Mouse (Mus musculus) hindbrain, embryonic 11.5 days (tissue): ENCODE measurements around the gene Slc39a1. TPM values are rescaled to one million over a fixed set of nuclear protein-coding genes. Genes with fewer than 3 reads are reported as not detected.

ENCODE experiments used
- ATAC-seq: fragments of 200-750 bp; cut with Nextera tagmentation; 2 replicates; pipeline ENCODE4 v1.8.0; 2017; ENCODE audit warnings: mild to moderate bottlenecking, moderate TSS enrichment, moderate library complexity; ENCODE audit not compliant: low FRiP score
- DNase-seq: peaks from one replicate; pipeline ENCODE4 v3.0.0-alpha.2; 2015; ENCODE audit warnings: low spot score
- H3K27ac ChIP-seq: fragments of 300-500 bp; sonication (generic); 2 replicates; pipeline ENCODE4 v1.5.1; 2014; ENCODE audit warnings: mild to moderate bottlenecking, low read depth, low read length
- H3K27me3 ChIP-seq: fragments of 300-500 bp; sonication (generic); 2 replicates; pipeline ENCODE4 v1.6.1; 2014; ENCODE audit warnings: mild to moderate bottlenecking, low read length, moderate library complexity, mixed read lengths; ENCODE audit not compliant: control insufficient read depth, insufficient read depth
- H3K36me3 ChIP-seq: fragments of 300-500 bp; sonication (generic); 2 replicates; pipeline ENCODE4 v1.6.1; 2014; ENCODE audit warnings: mild to moderate bottlenecking, low read length, moderate library complexity, mixed read lengths; ENCODE audit not compliant: control insufficient read depth, insufficient read depth
- H3K4me1 ChIP-seq: fragments of 300-500 bp; sonication (generic); replicated peaks from 2 replicates; pipeline ENCODE4 v1.6.1; 2014; ENCODE audit warnings: low read length, mixed read lengths; ENCODE audit not compliant: control insufficient read depth, insufficient read depth
- H3K4me2 ChIP-seq: fragments of 300-500 bp; sonication (generic); replicated peaks from 2 replicates; pipeline ENCODE4 v1.6.1; 2014; ENCODE audit warnings: mild to moderate bottlenecking, low read depth, low read length
- H3K4me3 ChIP-seq: fragments of 300-500 bp; sonication (generic); 2 replicates; pipeline ENCODE4 v1.5.1; 2014; ENCODE audit warnings: low read depth, low read length
- H3K9ac ChIP-seq: fragments of 300-500 bp; sonication (generic); 2 replicates; pipeline ENCODE4 v1.6.1; 2014; ENCODE audit warnings: low read depth, low read length
- H3K9me3 ChIP-seq: fragments of 300-500 bp; sonication (generic); 2 replicates; pipeline ENCODE4 v1.6.1; 2016; ENCODE audit warnings: low read length; ENCODE audit not compliant: control insufficient read depth
- WGBS: fragments of 180-500 bp; shearing (Covaris S2); extraction: QIAGEN DNeasy Blood & Tissue Kit; methylation state at CpG from one replicate; pipeline ENCODE4 v1.1.7; 2014; 5-methylcytosine and 5-hydroxymethylcytosine counted together
- polyA plus RNA-seq: library from polyadenylated mRNA; unstranded; fragments of >200 nt; fragmentation: Nextera tagmentation; extraction: Ambion mirVana; gene quantifications from 2 replicates; pipeline ENCODE4 v1.2.1, GENCODE M21; 2014

The Slc39a1 gene
- 49.1 and 55.3 TPM in 2 replicates for polyA plus RNA-seq

DNA sequence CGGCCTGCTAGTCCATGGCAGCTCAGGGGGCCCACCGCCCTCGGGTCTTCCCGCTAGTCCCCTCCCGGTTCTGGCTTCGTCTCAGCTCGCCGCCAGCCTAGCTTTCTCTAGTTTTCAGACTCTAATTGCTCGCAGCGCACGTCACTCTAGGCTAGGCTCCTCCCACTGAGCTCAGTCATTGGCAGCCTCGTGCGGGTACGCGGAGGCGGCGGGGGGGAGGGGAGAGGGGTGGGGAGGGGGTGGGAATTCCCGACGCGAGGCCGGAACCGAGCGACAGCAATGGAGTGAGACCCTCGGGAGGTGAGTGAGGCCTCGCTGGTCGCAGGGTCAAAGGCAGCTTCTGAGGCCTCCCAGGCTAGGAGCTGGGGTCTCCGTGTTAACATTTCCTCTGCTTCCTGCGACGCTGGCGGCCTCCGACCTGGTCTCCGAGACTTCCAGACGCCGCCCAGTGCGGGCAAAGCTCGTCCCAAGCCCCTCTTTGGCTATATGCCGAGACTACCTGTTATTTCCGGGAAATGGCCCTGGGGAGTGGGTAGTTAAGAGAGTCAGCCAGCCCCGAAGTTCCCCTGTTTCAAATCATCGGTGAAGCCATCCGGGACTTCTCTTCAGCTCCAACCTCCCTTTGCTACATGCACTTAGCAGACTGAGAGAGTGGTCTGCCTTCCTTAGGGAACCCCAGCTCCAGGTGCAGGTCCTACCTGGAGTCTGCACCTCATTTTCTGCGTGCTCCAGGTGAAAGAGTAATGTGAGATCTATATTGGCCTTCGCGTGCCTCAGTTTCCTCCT is at the start of gene Slc39a1:
Gene Slc39a1 (plus strand): TSS at position 213 of the 786 bp plus-strand sequence.
- ATAC-seq: peak; percentile 96

DNA sequence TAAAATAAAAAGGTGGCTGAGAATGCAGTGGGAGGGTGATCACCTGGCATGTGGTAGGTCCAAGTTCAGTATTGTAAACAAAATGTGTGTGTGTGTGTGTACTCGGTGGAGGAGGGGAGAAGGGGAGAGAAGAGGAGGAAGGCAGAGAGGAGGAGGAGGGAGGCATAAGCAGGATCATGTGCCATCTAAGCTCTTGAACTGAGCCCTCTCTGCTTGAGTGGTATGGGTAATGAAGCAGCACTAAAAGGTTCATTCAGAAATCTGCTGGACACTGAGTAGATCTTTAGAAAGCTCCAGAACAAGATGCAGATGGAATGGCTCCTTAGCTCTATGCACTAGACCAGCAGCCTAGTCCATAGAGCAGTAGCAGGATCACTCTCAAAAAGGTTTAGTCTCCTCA is 45.1 kb upstream of the Slc39a1 start:
- DNase-seq (no peak), ATAC-seq (no peak)
- H3K36me3 ChIP-seq: no peaks in the 10 kb centered on the region
- no peaks in the 10 kb centered on the region for H3K4me1 ChIP-seq
- H3K9me3 ChIP-seq: no peaks in the 10 kb centered on the region
- 72% methylated on average over 1 of the region's 1 CpGs for WGBS
- no peak overlapping the region for H3K27ac ChIP-seq
- no peak overlapping the region for H3K4me3 ChIP-seq
- H3K9ac ChIP-seq: no peak overlapping the region
- H3K4me2 ChIP-seq: no peak overlapping the region
- H3K27me3 ChIP-seq: no peaks in the 10 kb centered on the region

More for the DNA sequence above, at the start of gene Slc39a1:
- peak within 1 kb of the TSS; percentile 70 for H3K27ac ChIP-seq
- H3K27me3 ChIP-seq: no peaks in the 10 kb centered on the region
- H3K9me3 ChIP-seq: no peaks in the 10 kb centered on the region
- peaks cover 6% of the 10 kb centered on the region; the same call in 1 of the 2 replicates for H3K4me1 ChIP-seq
- H3K4me2 ChIP-seq: peak within 1 kb of the TSS; percentile 70
- H3K36me3 ChIP-seq: no peaks in the 10 kb centered on the region
- peak within 1 kb of the TSS; percentile 76 for H3K9ac ChIP-seq
- H3K4me3 ChIP-seq: peak within 1 kb of the TSS; percentile 58
- DNase-seq: peak; percentile 95
- WGBS: 0% methylated on average over 36 of the region's 44 CpGs

DNA sequence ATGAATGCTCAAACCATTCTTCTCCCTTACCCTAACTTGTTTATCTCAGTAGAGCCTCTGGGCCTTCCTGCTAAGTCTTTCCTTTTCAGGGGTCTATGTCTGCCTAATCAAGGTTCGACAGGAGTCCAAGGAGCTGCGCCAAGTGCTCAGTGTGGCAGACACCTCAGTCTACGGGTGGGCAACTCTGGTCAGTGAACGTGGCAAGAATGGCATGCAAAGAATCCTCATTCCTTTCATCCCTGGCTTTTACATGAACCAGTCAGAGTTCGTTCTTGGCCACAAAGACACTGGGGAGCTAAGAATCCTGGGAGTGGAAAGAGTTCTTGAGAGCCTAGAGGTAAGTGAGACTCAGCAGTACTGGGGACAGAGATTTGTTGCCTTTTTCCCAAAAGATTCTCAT is 44.4 kb upstream of the Slc39a1 start:
- 77% methylated on average over 5 of the region's 5 CpGs for WGBS
- Histone ChIP-seq H3K4me3 (no peak overlapping the region), H3K36me3 (peaks cover 3% of the 10 kb centered on the region; the same call in 1 of the 2 replicates), H3K27ac (no peak overlapping the region), H3K9me3 (no peaks in the 10 kb centered on the region), H3K27me3 (no peaks in the 10 kb centered on the region), H3K4me1 (no peaks in the 10 kb centered on the region), H3K4me2 (no peak overlapping the region), H3K9ac (no peak overlapping the region)
- ATAC-seq (no peak), DNase-seq (no peak)

DNA sequence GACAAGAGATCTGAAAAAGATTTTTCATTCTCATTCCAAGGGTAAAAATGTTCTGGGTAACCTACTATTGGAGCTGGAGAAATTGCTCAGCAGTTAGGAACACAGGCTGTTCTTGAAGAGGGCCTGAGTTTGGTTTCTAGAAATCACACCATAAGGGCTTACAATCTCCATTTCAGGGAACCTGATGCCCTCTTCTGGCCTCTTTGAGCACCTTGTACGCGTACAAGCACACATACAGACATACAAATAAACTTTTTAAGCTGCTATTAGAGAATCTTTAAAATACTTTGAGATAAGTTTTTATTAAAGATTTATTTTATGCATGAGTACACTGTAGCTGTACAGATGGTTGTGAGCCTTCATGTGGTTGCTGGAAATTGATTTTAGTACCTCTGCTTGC is 43.4 kb upstream of the Slc39a1 start:
- Histone ChIP-seq H3K4me2 (no peak overlapping the region), H3K4me3 (no peak overlapping the region), H3K9ac (no peak overlapping the region), H3K27ac (no peak overlapping the region), H3K27me3 (no peaks in the 10 kb centered on the region), H3K9me3 (no peaks in the 10 kb centered on the region), H3K36me3 (peaks cover 3% of the 10 kb centered on the region; the same call in 1 of the 2 replicates), H3K4me1 (no peaks in the 10 kb centered on the region)
- ATAC-seq: no peak
- no peak for DNase-seq
- 95% methylated on average over 2 of the region's 2 CpGs for WGBS

DNA sequence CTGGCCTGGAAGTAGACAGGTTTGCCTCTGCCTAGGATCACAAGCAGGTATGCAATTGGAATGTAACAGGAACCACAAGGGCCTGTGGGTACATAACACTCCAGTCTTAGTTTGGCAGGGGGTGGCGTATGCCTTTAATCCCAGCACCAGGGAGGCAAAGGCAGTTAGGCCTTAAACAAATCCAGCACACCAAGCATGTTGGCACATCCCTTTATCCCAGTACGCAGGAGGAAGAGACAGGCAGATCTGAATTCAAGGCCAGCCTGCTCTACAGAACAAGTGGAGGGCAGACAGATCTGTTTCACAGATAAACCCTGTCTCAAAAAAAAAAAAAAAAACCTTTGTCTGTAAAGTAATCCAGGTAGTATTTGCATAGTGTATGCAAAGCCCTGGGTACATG is 39.3 kb upstream of the Slc39a1 start:
- Histone ChIP-seq H3K27me3 (no peaks in the 10 kb centered on the region), H3K4me1 (peaks cover 9% of the 10 kb centered on the region), H3K4me2 (no peak overlapping the region), H3K4me3 (no peak overlapping the region), H3K27ac (no peak overlapping the region), H3K9me3 (no peaks in the 10 kb centered on the region), H3K9ac (no peak overlapping the region), H3K36me3 (peaks cover 14% of the 10 kb centered on the region)
- DNase-seq (no peak), ATAC-seq (no peak)
- WGBS: 89% methylated on average over 2 of the region's 2 CpGs

DNA sequence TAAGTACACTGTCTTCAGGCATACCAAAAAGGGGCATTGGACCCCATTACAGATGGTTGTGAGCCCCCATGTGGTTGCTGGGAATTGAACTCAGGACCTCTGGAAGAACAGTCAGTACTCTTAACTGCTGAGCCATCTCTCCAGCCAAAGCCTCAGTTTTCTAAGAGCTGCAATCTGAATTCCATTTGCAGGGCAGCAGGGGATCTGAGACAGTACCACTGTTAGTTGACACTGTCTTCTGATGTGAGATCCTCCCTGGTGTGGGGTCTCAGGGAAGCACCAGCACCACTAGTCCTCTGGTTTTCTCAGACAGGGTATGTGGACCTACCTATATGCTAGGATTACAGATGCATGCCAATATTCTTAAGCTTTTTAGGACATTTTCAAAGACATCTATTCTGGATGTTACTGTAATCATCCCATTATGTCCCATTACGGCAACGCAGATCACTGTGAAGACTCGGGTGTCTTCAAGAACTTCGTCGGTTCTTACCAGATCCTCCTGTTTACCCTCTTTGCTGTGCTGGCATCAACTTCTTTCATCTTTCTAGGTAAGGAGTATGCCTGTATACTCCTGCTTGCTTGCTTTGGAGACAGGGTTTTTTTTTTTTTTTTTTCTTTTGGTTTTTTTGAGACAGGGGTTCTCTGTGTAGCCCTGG is 37.9 kb upstream of the Slc39a1 start:
- no peak overlapping the region for H3K4me2 ChIP-seq
- ATAC-seq (no peak), DNase-seq (no peak)
- 88% methylated on average over 5 of the region's 5 CpGs for WGBS
- H3K4me1 ChIP-seq: peaks cover 9% of the 10 kb centered on the region
- H3K4me3 ChIP-seq: no peak overlapping the region
- H3K27me3 ChIP-seq: no peaks in the 10 kb centered on the region
- H3K36me3 ChIP-seq: peaks cover 14% of the 10 kb centered on the region
- no peak overlapping the region for H3K9ac ChIP-seq
- H3K27ac ChIP-seq: no peak overlapping the region
- H3K9me3 ChIP-seq: no peaks in the 10 kb centered on the region

DNA sequence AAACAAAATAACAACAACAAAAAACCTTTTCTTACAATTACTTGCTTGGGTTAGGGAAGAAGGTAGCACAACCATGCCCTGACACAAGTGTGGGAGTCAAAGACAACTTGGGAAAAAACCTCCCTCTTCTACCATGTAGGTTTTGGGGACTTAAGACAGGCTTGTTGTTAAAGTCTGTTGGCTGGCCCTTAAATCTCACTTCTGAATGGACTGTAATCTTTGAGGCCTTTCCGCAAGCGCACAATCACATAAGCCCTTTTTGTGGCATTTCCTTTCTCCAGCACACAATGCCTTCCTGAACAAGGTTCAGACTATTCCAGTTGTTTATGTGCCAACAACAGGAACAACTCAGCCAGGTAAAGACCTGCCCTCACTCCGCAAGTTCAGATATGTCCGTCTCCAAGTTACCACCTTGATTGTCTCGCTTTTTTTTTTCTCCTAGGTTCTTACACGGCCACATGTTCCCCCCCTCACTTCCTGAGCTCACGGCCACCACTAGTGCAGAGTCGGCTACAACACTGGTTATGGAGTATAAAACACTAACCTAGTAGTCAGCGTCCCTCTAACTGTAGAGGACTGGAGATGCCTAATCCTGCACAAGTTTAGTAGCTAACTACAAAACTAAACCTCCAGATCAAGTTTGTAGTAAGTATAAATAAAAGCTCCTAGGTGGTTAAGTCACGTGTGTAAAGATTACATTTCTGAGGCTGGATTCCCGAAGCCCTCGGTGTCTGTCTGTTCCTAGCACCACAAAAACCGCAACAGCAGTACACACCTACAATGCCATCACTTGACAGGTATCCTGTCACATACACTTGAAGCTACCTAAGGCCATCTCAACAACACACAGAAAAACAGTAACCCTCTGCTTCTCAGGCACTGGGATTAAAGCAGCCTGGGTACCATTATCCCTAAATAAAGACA is 36.2 kb upstream of the Slc39a1 start:
- H3K27me3 ChIP-seq: no peaks in the 10 kb centered on the region
- WGBS: 85% methylated on average over 13 of the region's 13 CpGs
- no peak for ATAC-seq
- peak overlapping the region; percentile 70 for H3K4me2 ChIP-seq
- H3K27ac ChIP-seq: no peak overlapping the region
- H3K9ac ChIP-seq: no peak overlapping the region
- H3K4me3 ChIP-seq: peak overlapping the region; percentile 77; the same call in 1 of the 2 replicates
- peaks cover 14% of the 10 kb centered on the region for H3K36me3 ChIP-seq
- no peaks in the 10 kb centered on the region for H3K9me3 ChIP-seq
- peaks cover 9% of the 10 kb centered on the region for H3K4me1 ChIP-seq
- DNase-seq: no peak

DNA sequence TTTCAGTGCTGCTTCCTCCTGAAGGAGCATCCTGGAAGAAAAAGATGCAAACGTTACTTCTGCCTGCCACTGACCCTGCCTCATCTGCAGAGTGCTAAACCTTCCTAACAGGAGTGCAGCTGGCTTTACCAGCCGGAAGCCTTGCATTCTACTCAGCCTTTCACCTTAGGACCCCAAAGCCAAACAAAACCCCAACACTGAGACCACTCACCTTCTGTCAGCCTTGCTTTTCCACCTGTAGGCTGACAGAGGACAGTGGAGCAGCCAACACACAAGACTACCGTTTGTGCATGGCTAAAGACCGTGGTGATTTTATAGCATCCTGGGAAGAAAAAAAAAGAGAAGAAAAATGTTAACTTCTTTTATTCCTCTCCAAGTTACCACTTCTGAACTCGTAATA is 35.2 kb upstream of the Slc39a1 start:
- Histone ChIP-seq H3K36me3 (peaks cover 14% of the 10 kb centered on the region), H3K4me1 (peaks cover 9% of the 10 kb centered on the region), H3K9ac (peak overlapping the region; percentile 44), H3K4me3 (peak overlapping the region; percentile 77), H3K4me2 (peak overlapping the region; percentile 70), H3K27me3 (no peaks in the 10 kb centered on the region), H3K9me3 (no peaks in the 10 kb centered on the region), H3K27ac (no peak overlapping the region)
- no peak for DNase-seq
- WGBS: 13% methylated on average over 5 of the region's 5 CpGs
- ATAC-seq: no peak
